Mouse (Mus musculus) thymus, adult 2 months (tissue): ENCODE data around the gene Nup98. TPM values are rescaled to one million over a fixed set of nuclear protein-coding genes. Genes with fewer than 3 reads are reported as not detected.

Source experiments
- DNase-seq: peaks from one replicate; pipeline ENCODE4 v3.0.0; 2021
- H3K27ac ChIP-seq: fragments of 200-500 bp; 2 replicates; pipeline ENCODE4 v1.5.1; 2012; ENCODE audit warnings: low read length, control low read depth; ENCODE audit not compliant: control insufficient read depth, insufficient read depth
- H3K27me3 ChIP-seq: fragments of 200-500 bp; 2 replicates; pipeline ENCODE4 v1.6.1; 2012; ENCODE audit warnings: mild to moderate bottlenecking, low read length, moderate library complexity, mixed read lengths; ENCODE audit not compliant: control insufficient read depth, insufficient read depth
- H3K36me3 ChIP-seq: fragments of 200-500 bp; 2 replicates; pipeline ENCODE4 v1.6.1; 2012; ENCODE audit warnings: mild to moderate bottlenecking, low read length, moderate library complexity; ENCODE audit not compliant: control insufficient read depth, insufficient read depth
- H3K4me1 ChIP-seq: fragments of 200-500 bp; replicated peaks from 2 replicates; pipeline ENCODE4 v1.6.1; 2012; ENCODE audit warnings: low read length; ENCODE audit not compliant: control insufficient read depth, insufficient read depth
- H3K4me3 ChIP-seq: fragments of 200-500 bp; 2 replicates; pipeline ENCODE4 v1.5.1; 2012; ENCODE audit warnings: mild to moderate bottlenecking, low read length, control low read depth, moderate library complexity; ENCODE audit not compliant: control insufficient read depth, insufficient read depth
- CTCF ChIP-seq: fragments of 200-500 bp; IDR thresholded peaks from 2 replicates; pipeline ENCODE4 v1.5.1; 2012; ENCODE audit warnings: mild to moderate bottlenecking, control low read depth, low read length, moderate library complexity, borderline replicate concordance; ENCODE audit not compliant: control insufficient read depth, poor library complexity, insufficient read depth; ENCODE audit errors: extremely low read depth
- POLR2A ChIP-seq: fragments of 200-500 bp; IDR thresholded peaks from 2 replicates; pipeline ENCODE4 v1.6.1; 2012; ENCODE audit warnings: mild to moderate bottlenecking, low read length, control low read depth, moderate library complexity; ENCODE audit not compliant: control insufficient read depth, poor library complexity, insufficient read depth; ENCODE audit errors: extremely low read depth
- WGBS: fragments of 180-500 bp; shearing (Covaris S2); methylation state at CpG from one replicate; pipeline ENCODE4 v1.1.7; 2018; 5-methylcytosine and 5-hydroxymethylcytosine counted together
- polyA plus RNA-seq: library from polyadenylated mRNA; depleted of rRNA; stranded (reverse); fragments of >200 nt; gene quantifications from 2 replicates; pipeline ENCODE4 v1.2.3, GENCODE M21; 2012

Nup98 gene
- polyA plus RNA-seq, 1 experiment, result 23.7 TPM

- Histone ChIP-seq H3K27me3 (no peaks in the 10 kb centered on the region), H3K27ac (no peak overlapping the region), H3K36me3 (no peaks in the 10 kb centered on the region), H3K4me1 (peaks cover 28% of the 10 kb centered on the region), H3K4me3 (no peak overlapping the region)
- TF ChIP-seq POLR2A (no peak), CTCF (no peak)
- no peak for DNase-seq
- WGBS, result 94% methylated on average over 45 of the region's 45 CpGs
Measured at GRCm38 (mm10) chr7:102113151-102113729, 96.7 kb downstream of the Nup98 start.

- no peak for DNase-seq
- Histone ChIP-seq H3K27ac (peak overlapping the region; percentile 12; the same call in 1 of the 2 replicates), H3K36me3 (no peaks in the 10 kb centered on the region), H3K27me3 (no peaks in the 10 kb centered on the region), H3K4me1 (peaks cover 46% of the 10 kb centered on the region), H3K4me3 (no peak overlapping the region)
- no peak for TF ChIP-seq POLR2A
- TF ChIP-seq CTCF, result no peak
- 81% methylated on average over 4 of the region's 4 CpGs for WGBS
Measured at GRCm38 (mm10) chr7:102109746-102110145, 100.2 kb downstream of the Nup98 start.

DNA sequence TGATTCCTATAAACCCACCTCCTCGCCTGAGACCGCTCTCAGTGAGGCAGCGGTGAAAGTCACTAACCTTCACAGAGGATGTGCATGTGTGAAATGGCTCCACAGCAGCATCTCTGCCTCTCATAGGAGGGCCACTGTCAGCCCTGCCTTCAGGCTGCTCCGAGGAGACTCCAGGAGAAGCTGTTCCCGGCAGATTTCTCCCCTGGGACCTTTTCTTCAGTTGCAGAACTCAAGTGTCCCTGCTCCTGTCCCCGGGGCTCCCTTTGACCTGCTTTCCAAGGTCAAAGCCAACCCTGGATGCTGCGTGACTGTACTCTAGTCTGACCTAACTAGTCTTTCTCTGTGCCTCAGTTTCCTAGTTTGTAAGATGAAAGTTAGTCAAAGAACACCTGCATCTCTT, 100.8 kb downstream of the Nup98 start, which contains the start of gene Art5:
Gene Art5, minus strand, starts transcription at position 319 of the 400 bp plus-strand sequence.
- H3K4me3 ChIP-seq, result peak within 1 kb of the TSS; percentile 16; the same call in 1 of the 2 replicates
- no peaks in the 10 kb centered on the region for H3K36me3 ChIP-seq
- no peak for DNase-seq
- H3K27ac ChIP-seq, result peak within 1 kb of the TSS; percentile 83
- H3K27me3 ChIP-seq, result no peaks in the 10 kb centered on the region
- H3K4me1 ChIP-seq, result peaks cover 46% of the 10 kb centered on the region
- WGBS, result 67% methylated on average over 7 of the region's 7 CpGs
- TF ChIP-seq POLR2A (no peak), CTCF (no peak)

- H3K36me3 ChIP-seq, result no peaks in the 10 kb centered on the region
- WGBS, result 95% methylated on average over 1 of the region's 1 CpGs
- H3K27ac ChIP-seq, result peak overlapping the region; percentile 70
- no peaks in the 10 kb centered on the region for H3K27me3 ChIP-seq
- peak overlapping the region; percentile 16; the same call in 1 of the 2 replicates for H3K4me3 ChIP-seq
- peaks cover 46% of the 10 kb centered on the region for H3K4me1 ChIP-seq
- DNase-seq, result no peak
- TF ChIP-seq CTCF (no peak), POLR2A (no peak)
Measured at GRCm38 (mm10) chr7:102108206-102108605, 101.8 kb downstream of the Nup98 start.

GRCm38 (mm10) chr7:102106700-102107141, 103.3 kb downstream of the Nup98 start:
- peaks cover 46% of the 10 kb centered on the region for H3K4me1 ChIP-seq
- DNase-seq, result peak; percentile 47
- H3K27me3 ChIP-seq, result no peaks in the 10 kb centered on the region
- no peaks in the 10 kb centered on the region for H3K36me3 ChIP-seq
- TF ChIP-seq POLR2A (peak; percentile 55; the same call in 1 of the 2 replicates), CTCF (peak; percentile 40; the same call in 1 of the 2 replicates)
- WGBS, result 32% methylated on average over 23 of the region's 23 CpGs
- peak overlapping the region; percentile 63; the same call in 1 of the 2 replicates for H3K27ac ChIP-seq
- peak overlapping the region; percentile 51 for H3K4me3 ChIP-seq

DNA sequence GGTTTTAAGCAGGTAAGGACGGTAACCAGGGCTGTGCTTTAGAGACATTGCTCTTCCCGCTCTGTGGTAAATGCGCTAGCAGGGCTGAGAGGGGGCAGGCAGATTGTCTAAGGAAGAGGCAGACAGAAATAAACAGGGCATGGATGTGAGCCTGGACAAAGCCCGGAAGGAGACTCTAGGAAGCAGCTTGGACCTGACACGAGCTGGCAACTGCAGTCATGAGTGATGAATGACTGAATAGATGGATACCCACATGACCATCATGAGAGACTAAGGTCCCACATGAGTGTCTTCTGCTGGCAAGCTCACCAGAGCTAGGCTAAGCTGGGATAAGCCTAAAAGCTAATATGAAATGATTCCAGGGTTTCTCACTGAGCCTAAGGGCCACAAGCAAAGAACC, 105.8 kb downstream of the Nup98 start:
- 80% methylated on average over 5 of the region's 5 CpGs for WGBS
- H3K4me1 ChIP-seq, result peaks cover 42% of the 10 kb centered on the region
- no peak for DNase-seq
- TF ChIP-seq POLR2A, result no peak
- no peak for TF ChIP-seq CTCF
- H3K36me3 ChIP-seq, result no peaks in the 10 kb centered on the region
- H3K27ac ChIP-seq, result no peak overlapping the region
- no peaks in the 10 kb centered on the region for H3K27me3 ChIP-seq
- no peak overlapping the region for H3K4me3 ChIP-seq
